Mouse (Mus musculus): ENCODE results near the gene Dmrtc1c1.
"Not testable (repeated sequence)": the region's sequence is repeated elsewhere in the genome, so short reads cannot be mapped to it uniquely, and the experiment has no call there.

Dmrtc1c1 gene

DNA sequence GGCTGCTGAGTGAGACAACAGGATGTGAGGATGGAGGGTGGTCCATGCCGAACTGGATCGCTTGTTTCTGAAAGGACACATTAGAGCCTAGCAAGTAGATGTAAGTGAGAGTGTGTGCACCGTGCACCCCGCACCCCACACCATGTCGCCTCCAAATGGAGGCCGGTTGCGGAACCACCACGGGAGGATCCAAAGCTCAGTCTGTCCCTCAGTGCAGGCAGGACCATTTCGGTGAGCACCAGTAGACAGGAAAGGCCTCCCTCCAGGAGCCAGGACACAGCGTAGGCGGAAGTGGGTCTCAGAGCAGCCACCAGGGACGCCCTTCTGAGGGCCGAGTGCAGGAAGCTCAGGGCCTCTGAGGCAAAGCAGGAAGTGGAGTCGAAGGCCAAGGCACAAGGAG lies at the start of gene Dmrtc1c1:
Gene Dmrtc1c1, plus strand, starts transcription at position 301 of the 400 bp plus-strand sequence.
- not testable (repeated sequence) for DNase-seq (ENCODE audit: low spot score in 2 of 2)

GRCm38 (mm10) chrX:102765878-102766277 lies 36.9 kb upstream of the Dmrtc1c1 start:
- no peak for DNase-seq (ENCODE audit: low spot score in 2 of 2)

DNA sequence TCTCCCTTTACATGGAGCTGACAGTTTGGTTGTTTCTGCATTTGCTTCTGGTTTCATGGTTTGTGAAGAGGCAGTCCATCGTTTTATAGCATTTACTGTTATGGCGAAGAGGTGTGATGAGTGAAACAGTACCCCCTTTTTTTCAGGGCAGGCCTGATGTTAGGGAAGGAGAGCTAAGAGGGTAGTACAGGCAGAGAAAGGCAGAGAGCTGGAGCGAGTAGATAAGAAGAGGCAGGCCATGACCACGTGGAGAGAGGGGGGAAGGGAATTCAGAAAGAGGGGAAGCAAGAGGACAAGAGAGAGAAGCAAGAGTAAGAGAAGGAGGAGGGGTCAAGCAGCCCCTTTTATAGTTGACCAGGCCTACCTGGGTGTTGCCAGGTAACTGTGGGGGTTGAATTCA lies 9.5 kb downstream of the Dmrtc1c1 start:
- no peak for DNase-seq (ENCODE audit: low spot score in 2 of 2)

DNA sequence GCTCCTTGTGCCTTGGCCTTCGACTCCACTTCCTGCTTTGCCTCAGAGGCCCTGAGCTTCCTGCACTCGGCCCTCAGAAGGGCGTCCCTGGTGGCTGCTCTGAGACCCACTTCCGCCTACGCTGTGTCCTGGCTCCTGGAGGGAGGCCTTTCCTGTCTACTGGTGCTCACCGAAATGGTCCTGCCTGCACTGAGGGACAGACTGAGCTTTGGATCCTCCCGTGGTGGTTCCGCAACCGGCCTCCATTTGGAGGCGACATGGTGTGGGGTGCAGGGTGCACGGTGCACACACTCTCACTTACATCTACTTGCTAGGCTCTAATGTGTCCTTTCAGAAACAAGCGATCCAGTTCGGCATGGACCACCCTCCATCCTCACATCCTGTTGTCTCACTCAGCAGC lies 51.8 kb downstream of the Dmrtc1c1 start, which contains the start of gene Dmrtc1c2:
Gene Dmrtc1c2, minus strand, starts transcription at position 101 of the 400 bp plus-strand sequence.
- not testable (repeated sequence) for DNase-seq (ENCODE audit: low spot score in 2 of 2)
